Mouse (Mus musculus): Measurements from ENCODE around the gene Gtf3c2. TPM values are rescaled to one million over a fixed set of nuclear protein-coding genes. Genes with fewer than 3 reads are reported as not detected.
A peak's percentile ranks its signal among the peaks of the same experiment; 100 is the strongest.

The Gtf3c2 gene
- polyA plus RNA-seq, 1 experiment from 2014 or later = 56.6 TPM

GRCm38 (mm10) chr5:31195671-31196070, 15.7 kb upstream of the Gtf3c2 start:
- Histone ChIP-seq H3K27ac (no peak overlapping the region), H3K9me3 (0 out of 2 replicates have a peak, but pooled peaks cover 4% of the 10 kb centered on the region), H3K4me3 (replicated peaks) (no peak overlapping the region), H3K4me1 (replicated peaks) (peaks cover 23% of the 10 kb centered on the region), H3K4me2 (replicated peaks) (no peak overlapping the region), H3K27me3 (replicated peaks) (no peaks in the 10 kb centered on the region), H3K36me3 (peaks cover 58% of the 10 kb centered on the region), H3K9ac (no peak overlapping the region)
- no peak for ATAC-seq
- WGBS = 88% methylated on average over 4 of the region's 4 CpGs

- Histone ChIP-seq H3K27me3 (replicated peaks) (no peaks in the 10 kb centered on the region), H3K4me3 (replicated peaks) (peak overlapping the region; percentile 67; the same call in 1 of the 2 replicates), H3K27ac (no peak overlapping the region), H3K4me2 (replicated peaks) (peak overlapping the region; percentile 80; the same call in 1 of the 2 replicates), H3K9me3 (no peaks in the 10 kb centered on the region), H3K9ac (no peak overlapping the region), H3K36me3 (peaks cover 54% of the 10 kb centered on the region), H3K4me1 (replicated peaks) (peaks cover 17% of the 10 kb centered on the region; the same call in 1 of the 2 replicates)
- no peak for ATAC-seq
- WGBS = 89% methylated on average over 16 of the region's 16 CpGs
These were observed 14.8 kb upstream of the Gtf3c2 start for GRCm38 (mm10) chr5:31194486-31195485.

- no peak for ATAC-seq
- Histone ChIP-seq H3K27ac (peak overlapping the region; percentile 81), H3K4me1 (replicated peaks) (peaks cover 17% of the 10 kb centered on the region; the same call in 1 of the 2 replicates), H3K4me2 (replicated peaks) (peak overlapping the region; percentile 80), H3K36me3 (peaks cover 51% of the 10 kb centered on the region), H3K4me3 (replicated peaks) (peak overlapping the region; percentile 67), H3K9ac (peak overlapping the region; percentile 93), H3K27me3 (replicated peaks) (no peaks in the 10 kb centered on the region), H3K9me3 (no peaks in the 10 kb centered on the region)
- 10% methylated on average over 25 of the region's 25 CpGs for WGBS
These were observed 13.8 kb upstream of the Gtf3c2 start for GRCm38 (mm10) chr5:31193631-31194281.

- ATAC-seq = peak; percentile 98
- under 1% methylated on average over 48 of the region's 48 CpGs for WGBS
- no peaks in the 10 kb centered on the region for H3K9me3 ChIP-seq
- peak within 1 kb of the TSS; percentile 67 for H3K4me3 ChIP-seq (replicated peaks)
- H3K27ac ChIP-seq = peak within 1 kb of the TSS; percentile 87
- peak within 1 kb of the TSS; percentile 93 for H3K9ac ChIP-seq
- peaks cover 50% of the 10 kb centered on the region for H3K36me3 ChIP-seq
- no peaks in the 10 kb centered on the region for H3K27me3 ChIP-seq (replicated peaks)
- H3K4me2 ChIP-seq (replicated peaks) = peak within 1 kb of the TSS; percentile 80
- peaks cover 17% of the 10 kb centered on the region; the same call in 1 of the 2 replicates for H3K4me1 ChIP-seq (replicated peaks)
These were observed 13.1 kb upstream of the Gtf3c2 start, which contains the start of the genes Snx17 and Eif2b4 for GRCm38 (mm10) chr5:31192939-31193630. Gene Snx17 (plus strand): TSS chr5:31193227. Gene Eif2b4 (minus strand): TSS chr5:31193430.

- peak overlapping the region; percentile 80 for H3K4me2 ChIP-seq (replicated peaks)
- peak overlapping the region; percentile 87 for H3K27ac ChIP-seq
- H3K27me3 ChIP-seq (replicated peaks) = no peaks in the 10 kb centered on the region
- no peaks in the 10 kb centered on the region for H3K9me3 ChIP-seq
- WGBS = 11% methylated on average over 42 of the region's 42 CpGs
- peak overlapping the region; percentile 93 for H3K9ac ChIP-seq
- H3K36me3 ChIP-seq = peaks cover 49% of the 10 kb centered on the region
- peaks cover 17% of the 10 kb centered on the region; the same call in 1 of the 2 replicates for H3K4me1 ChIP-seq (replicated peaks)
- H3K4me3 ChIP-seq (replicated peaks) = peak overlapping the region; percentile 67
- ATAC-seq = peak; percentile 81
These were observed 12.3 kb upstream of the Gtf3c2 start for GRCm38 (mm10) chr5:31192045-31192938.

- Histone ChIP-seq H3K27ac (no peak overlapping the region), H3K9me3 (no peaks in the 10 kb centered on the region), H3K4me1 (replicated peaks) (peaks cover 17% of the 10 kb centered on the region; the same call in 1 of the 2 replicates), H3K4me2 (replicated peaks) (no peak overlapping the region), H3K4me3 (replicated peaks) (no peak overlapping the region), H3K9ac (no peak overlapping the region), H3K27me3 (replicated peaks) (no peaks in the 10 kb centered on the region), H3K36me3 (peaks cover 34% of the 10 kb centered on the region)
- WGBS = 88% methylated on average over 9 of the region's 9 CpGs
- ATAC-seq = no peak
These were observed 10.3 kb upstream of the Gtf3c2 start for GRCm38 (mm10) chr5:31190201-31190600.

- Histone ChIP-seq H3K27ac (no peak overlapping the region), H3K4me3 (replicated peaks) (no peak overlapping the region), H3K4me2 (replicated peaks) (no peak overlapping the region), H3K4me1 (replicated peaks) (peaks cover 10% of the 10 kb centered on the region; the same call in 1 of the 2 replicates), H3K9ac (no peak overlapping the region), H3K9me3 (no peaks in the 10 kb centered on the region), H3K27me3 (replicated peaks) (no peaks in the 10 kb centered on the region), H3K36me3 (peaks cover 33% of the 10 kb centered on the region)
- 75% methylated on average over 4 of the region's 4 CpGs for WGBS
- ATAC-seq = no peak
These were observed 8.4 kb upstream of the Gtf3c2 start for GRCm38 (mm10) chr5:31188223-31188840.

- no peaks in the 10 kb centered on the region for H3K9me3 ChIP-seq
- WGBS = 60% methylated on average over 4 of the region's 4 CpGs
- H3K4me1 ChIP-seq (replicated peaks) = no peaks in the 10 kb centered on the region
- no peaks in the 10 kb centered on the region for H3K27me3 ChIP-seq (replicated peaks)
- H3K9ac ChIP-seq = no peak overlapping the region
- H3K4me3 ChIP-seq (replicated peaks) = no peak overlapping the region
- ATAC-seq = no peak
- H3K27ac ChIP-seq = no peak overlapping the region
- peaks cover 16% of the 10 kb centered on the region for H3K36me3 ChIP-seq
- no peak overlapping the region for H3K4me2 ChIP-seq (replicated peaks)
These were observed 3.7 kb upstream of the Gtf3c2 start for GRCm38 (mm10) chr5:31183678-31184077.

GRCm38 (mm10) chr5:31181183-31181770, 1.3 kb upstream of the Gtf3c2 start:
- no peak for ATAC-seq
- Histone ChIP-seq H3K27me3 (replicated peaks) (no peaks in the 10 kb centered on the region), H3K4me2 (replicated peaks) (no peak overlapping the region), H3K36me3 (no peaks in the 10 kb centered on the region), H3K9ac (no peak overlapping the region), H3K4me1 (replicated peaks) (no peaks in the 10 kb centered on the region), H3K9me3 (no peaks in the 10 kb centered on the region), H3K4me3 (replicated peaks) (no peak overlapping the region), H3K27ac (no peak overlapping the region)
- WGBS = 86% methylated on average over 9 of the region's 9 CpGs

GRCm38 (mm10) chr5:31179301-31179765, 611 bp downstream of the Gtf3c2 start:
- 0% methylated on average over 25 of the region's 25 CpGs for WGBS
- Histone ChIP-seq H3K9ac (peak overlapping the region; percentile 70), H3K4me2 (replicated peaks) (peak overlapping the region; percentile 81), H3K27me3 (replicated peaks) (no peaks in the 10 kb centered on the region), H3K4me3 (replicated peaks) (peak overlapping the region; percentile 79), H3K27ac (peak overlapping the region; percentile 100), H3K36me3 (no peaks in the 10 kb centered on the region), H3K9me3 (no peaks in the 10 kb centered on the region), H3K4me1 (replicated peaks) (no peaks in the 10 kb centered on the region)
- ATAC-seq = peak; percentile 79
